Mouse (Mus musculus) hindbrain, postnatal 0 days (tissue): ENCODE measurements at regions not wholly inside any gene's neighbourhood (a gene's known extent, or its start where the extent isn't known, plus 50 kb on each side); places are given as distances from the start of the nearest gene placed in this dataset.
A peak's percentile ranks its signal among the peaks of the same experiment; 100 is the strongest.

Source experiments
- ATAC-seq: fragments of 200-750 bp; cut with Nextera tagmentation; 2 replicates; pipeline ENCODE4 v1.8.0; 2017; ENCODE audit warnings: mild to moderate bottlenecking, moderate TSS enrichment, moderate library complexity
- DNase-seq: peaks from one replicate; pipeline ENCODE4 v3.0.0-alpha.2; 2015; ENCODE audit warnings: low spot score
- H3K27ac ChIP-seq: fragments of 300-500 bp; sonication (generic); 2 replicates; pipeline ENCODE4 v1.5.1; 2014; ENCODE audit warnings: mild to moderate bottlenecking
- H3K27me3 ChIP-seq: fragments of 300-500 bp; sonication (generic); 2 replicates; pipeline ENCODE4 v1.6.1; 2014; ENCODE audit warnings: low read length, mixed read lengths; ENCODE audit not compliant: insufficient read depth
- H3K36me3 ChIP-seq: fragments of 300-500 bp; sonication (generic); 2 replicates; pipeline ENCODE4 v1.6.1; 2014; ENCODE audit warnings: low read length, mixed read lengths; ENCODE audit not compliant: insufficient read depth
- H3K4me1 ChIP-seq: fragments of 300-500 bp; sonication (generic); 2 replicates; pipeline ENCODE4 v1.6.1; 2014; ENCODE audit warnings: antibody characterized with exemption, low read length, mixed read lengths; ENCODE audit not compliant: insufficient read depth
- H3K4me2 ChIP-seq: fragments of 300-500 bp; sonication (generic); 2 replicates; pipeline ENCODE4 v1.6.1; 2014; ENCODE audit warnings: low read depth, mild to moderate bottlenecking, low read length, moderate library complexity, mixed read lengths
- H3K4me3 ChIP-seq: fragments of 300-500 bp; sonication (generic); 2 replicates; pipeline ENCODE4 v1.5.1; 2014; ENCODE audit warnings: low read length
- H3K9ac ChIP-seq: fragments of 300-500 bp; sonication (generic); replicated peaks from 2 replicates; pipeline ENCODE4 v1.6.1; 2014; ENCODE audit warnings: mild to moderate bottlenecking, low read length, moderate library complexity, mixed read lengths
- H3K9me3 ChIP-seq: fragments of 300-500 bp; sonication (generic); 2 replicates; pipeline ENCODE4 v1.6.1; 2016; ENCODE audit warnings: low read length, mixed read lengths
- CTCF ChIP-seq: IDR thresholded peaks from 2 replicates; pipeline ENCODE4 v1.5.1; 2016; ENCODE audit warnings: antibody characterized with exemption, control low read depth, low read depth
- WGBS: fragments of 180-500 bp; shearing (Covaris S2); extraction: QIAGEN DNeasy Blood & Tissue Kit; methylation state at CpG from one replicate; pipeline ENCODE4 v1.1.7; 2014; 5-methylcytosine and 5-hydroxymethylcytosine counted together

- no peak overlapping the region for H3K27ac ChIP-seq
- no peaks in the 10 kb centered on the region for H3K27me3 ChIP-seq
- no peak for DNase-seq
- H3K4me2 ChIP-seq = no peak overlapping the region
- H3K4me1 ChIP-seq = no peaks in the 10 kb centered on the region
- 86% methylated on average over 12 of the region's 12 CpGs for WGBS
- H3K9ac ChIP-seq = no peak overlapping the region
- no peak for ATAC-seq
- no peak for TF ChIP-seq CTCF
- no peaks in the 10 kb centered on the region for H3K36me3 ChIP-seq
- no peak overlapping the region for H3K4me3 ChIP-seq
- no peaks in the 10 kb centered on the region for H3K9me3 ChIP-seq
Observed at GRCm38 (mm10) chr6:143515137-143515536, 348.1 kb downstream of the Etnk1 start.

- Histone ChIP-seq H3K27ac (no peak overlapping the region), H3K27me3 (no peaks in the 10 kb centered on the region), H3K9ac (no peak overlapping the region), H3K4me3 (no peak overlapping the region), H3K36me3 (no peaks in the 10 kb centered on the region), H3K9me3 (no peaks in the 10 kb centered on the region), H3K4me2 (no peak overlapping the region), H3K4me1 (no peaks in the 10 kb centered on the region)
- ATAC-seq = no peak
- WGBS = 93% methylated on average over 1 of the region's 1 CpGs
- no peak for DNase-seq
- TF ChIP-seq CTCF = no peak
Observed at GRCm38 (mm10) chr6:143516746-143517145, 349.7 kb downstream of the Etnk1 start.

GRCm38 (mm10) chr6:143518476-143518875 lies 351.5 kb downstream of the Etnk1 start:
- DNase-seq = peak; percentile 37
- ATAC-seq = 0 out of 2 replicates have a peak, but pooled peaks have one; percentile 12
- 84% methylated on average over 8 of the region's 8 CpGs for WGBS
- no peak for TF ChIP-seq CTCF
- no peak overlapping the region for H3K4me2 ChIP-seq
- H3K27ac ChIP-seq = no peak overlapping the region
- no peak overlapping the region for H3K9ac ChIP-seq
- H3K4me1 ChIP-seq = no peaks in the 10 kb centered on the region
- H3K9me3 ChIP-seq = no peaks in the 10 kb centered on the region
- H3K4me3 ChIP-seq = no peak overlapping the region
- H3K36me3 ChIP-seq = no peaks in the 10 kb centered on the region
- no peaks in the 10 kb centered on the region for H3K27me3 ChIP-seq

- Histone ChIP-seq H3K27ac (no peak overlapping the region), H3K4me1 (no peaks in the 10 kb centered on the region), H3K36me3 (no peaks in the 10 kb centered on the region), H3K4me3 (no peak overlapping the region), H3K27me3 (no peaks in the 10 kb centered on the region), H3K9ac (no peak overlapping the region), H3K9me3 (no peaks in the 10 kb centered on the region), H3K4me2 (no peak overlapping the region)
- ATAC-seq (peak; percentile 72), DNase-seq (peak; percentile 46)
- 49% methylated on average over 5 of the region's 5 CpGs for WGBS
- TF ChIP-seq CTCF = no peak
Observed at GRCm38 (mm10) chr6:143519668-143520067, 352.6 kb downstream of the Etnk1 start.

GRCm38 (mm10) chr6:143525092-143525491 lies 358.1 kb downstream of the Etnk1 start:
- no peaks in the 10 kb centered on the region for H3K9me3 ChIP-seq
- no peaks in the 10 kb centered on the region for H3K36me3 ChIP-seq
- 87% methylated on average over 4 of the region's 4 CpGs for WGBS
- no peak overlapping the region for H3K9ac ChIP-seq
- ATAC-seq (no peak), DNase-seq (no peak)
- no peak for TF ChIP-seq CTCF
- H3K27ac ChIP-seq = no peak overlapping the region
- H3K27me3 ChIP-seq = no peaks in the 10 kb centered on the region
- H3K4me3 ChIP-seq = no peak overlapping the region
- H3K4me1 ChIP-seq = no peaks in the 10 kb centered on the region
- no peak overlapping the region for H3K4me2 ChIP-seq

GRCm38 (mm10) chr6:143528898-143529297 lies 361.9 kb downstream of the Etnk1 start:
- WGBS = 93% methylated on average over 7 of the region's 7 CpGs
- H3K4me2 ChIP-seq = no peak overlapping the region
- ATAC-seq = no peak

GRCm38 (mm10) chr6:143530372-143531224 lies 363.6 kb downstream of the Etnk1 start:
- Histone ChIP-seq H3K27ac (no peak overlapping the region), H3K9me3 (no peaks in the 10 kb centered on the region), H3K27me3 (no peaks in the 10 kb centered on the region), H3K9ac (no peak overlapping the region), H3K4me1 (no peaks in the 10 kb centered on the region), H3K36me3 (no peaks in the 10 kb centered on the region), H3K4me2 (no peak overlapping the region), H3K4me3 (no peak overlapping the region)
- no peak for DNase-seq
- no peak for ATAC-seq
- TF ChIP-seq CTCF = no peak
- 61% methylated on average over 13 of the region's 13 CpGs for WGBS

More at GRCm38 (mm10) chr6:143528898-143529297, 361.9 kb downstream of the Etnk1 start:
- Histone ChIP-seq H3K27me3 (no peaks in the 10 kb centered on the region), H3K4me1 (no peaks in the 10 kb centered on the region), H3K4me3 (no peak overlapping the region), H3K9ac (no peak overlapping the region), H3K36me3 (no peaks in the 10 kb centered on the region), H3K27ac (no peak overlapping the region), H3K9me3 (no peaks in the 10 kb centered on the region)
- TF ChIP-seq CTCF = no peak
- no peak for DNase-seq
